8 mouse cellular contexts compared by ENCODE assay signal in the genomic region with DNA sequence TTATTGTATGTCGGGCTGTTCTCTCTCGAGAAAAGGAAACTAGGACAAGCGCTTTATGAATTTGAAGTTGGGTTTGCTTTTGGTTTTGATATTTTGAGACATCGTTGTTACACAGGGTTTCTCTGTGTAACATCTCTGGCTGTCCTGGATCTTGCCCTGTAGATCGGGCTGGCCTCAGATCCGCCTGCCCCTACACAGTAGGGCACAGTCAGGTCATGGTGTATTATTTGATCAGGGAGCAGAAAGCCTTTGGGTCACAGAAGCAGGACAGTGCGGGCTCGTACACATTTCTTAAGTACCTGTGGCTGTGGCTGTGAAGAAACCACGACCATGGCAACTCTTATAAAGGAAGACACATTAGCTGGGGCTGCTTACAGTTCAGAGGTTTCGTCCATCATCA. TPM values are rescaled to one million over a fixed set of nuclear protein-coding genes. Genes with fewer than 3 reads are reported as not detected.
DNase-seq lines count a peak whose midpoint lies in the region; ATAC-seq and TF ChIP-seq lines count a peak whose summit lies in the region.

No protein-coding gene starts in this region.

- no peaks in the 10 kb centered on the region for H3K9me3 ChIP-seq in CH12.LX (replicated peaks; ENCODE audit: low read length)
- H3K9me3 ChIP-seq in forebrain, embryonic 15.5 days: no peaks in the 10 kb centered on the region
- no peaks in the 10 kb centered on the region for H3K9me3 ChIP-seq in liver, embryonic 16.5 days (replicated peaks; ENCODE audit: control insufficient read depth, low read length)

- peak; percentile 80 for DNase-seq in heart, adult 11 months
- DNase-seq in heart, adult 9 months (ENCODE audit: low spot score in 2 of 2): no peak
- DNase-seq in CH12.LX (ENCODE audit: extremely low read depth): no peak
- no peak for DNase-seq in T-cell, adult 2 months (ENCODE audit: low spot score)
- no peak for DNase-seq in layer of hippocampus, adult 9-10 months (ENCODE audit: low spot score)
- no peak for DNase-seq in thymus, postnatal 14 days

- no peak for TF ChIP-seq POLR2A in CH12.LX (IDR thresholded peaks at IDR 0.05; ENCODE audit: low read depth, low read length)

- H3K9ac ChIP-seq in CH12.LX (ENCODE audit: insufficient read depth, low read depth): peak overlapping the region; percentile 73
- peak overlapping the region; percentile 83 for H3K9ac ChIP-seq in forebrain, embryonic 15.5 days (replicated peaks)
- H3K9ac ChIP-seq in liver, embryonic 16.5 days (ENCODE audit: low read depth, low read length): peak overlapping the region; percentile 86

- in situ Hi-C loops in CH12.LX (cut with MboI; ENCODE audit: low pct_ligation_motif_present, low pct_unique_long_range_greater_than_20kb, low sequenced_read_pairs): no loop called here

- TF ChIP-seq RAD21 in CH12.LX (IDR thresholded peaks at IDR 0.05; ENCODE audit: low read depth, low read length): no peak

- TF ChIP-seq CTCF in CH12.LX (conservative IDR thresholded peaks at IDR 0.05 in 1 of 2, IDR thresholded peaks at IDR 0.05 in 1 of 2; ENCODE audit: low read depth in 2 of 2, low read length in 2 of 2): no peak

- peaks cover 16% of the 10 kb centered on the region for H3K79me2 ChIP-seq in CH12.LX (replicated peaks; ENCODE audit: control insufficient read depth, extremely low read depth, insufficient read depth, poor library complexity, severe bottlenecking)

- no peak overlapping the region for H3K27ac ChIP-seq in CH12.LX (ENCODE audit: insufficient read depth, low read depth)
- H3K27ac ChIP-seq in forebrain, embryonic 15.5 days (replicated peaks): no peak overlapping the region
- peak overlapping the region; percentile 71 for H3K27ac ChIP-seq in liver, embryonic 16.5 days (ENCODE audit: low read length)

- ATAC-seq in forebrain, embryonic 15.5 days (replicated peaks): no peak
- peak; percentile 27; the same call in 1 of the 2 replicates for ATAC-seq in liver, embryonic 16.5 days (ENCODE audit: low read depth)

- peaks cover 2 to 28% of the 10 kb centered on the region in 2 experiments; a peak in 2 of 4 replicates for H3K4me1 ChIP-seq in CH12.LX (ENCODE audit: control insufficient read depth in 1 of 2, insufficient read depth in 2 of 2)
- peaks cover 27% of the 10 kb centered on the region for H3K4me1 ChIP-seq in forebrain, embryonic 15.5 days
- H3K4me1 ChIP-seq in liver, embryonic 16.5 days (ENCODE audit: control insufficient read depth, low read depth, low read length): peaks cover 8% of the 10 kb centered on the region

- H3K36me3 ChIP-seq in CH12.LX (replicated peaks in 1 of 2; ENCODE audit: control insufficient read depth in 1 of 2, insufficient read depth in 1 of 2, low read length in 1 of 2): peaks cover 26 to 38% of the 10 kb centered on the region in 2 experiments
- H3K36me3 ChIP-seq in forebrain, embryonic 15.5 days: peaks cover 34% of the 10 kb centered on the region
- peaks cover 8% of the 10 kb centered on the region for H3K36me3 ChIP-seq in liver, embryonic 16.5 days (ENCODE audit: control insufficient read depth, insufficient read depth)

- TF ChIP-seq EP300 in CH12.LX (IDR thresholded peaks at IDR 0.05; ENCODE audit: low read length): no peak

- dilution Hi-C loops in CH12.LX (cut with MboI; ENCODE audit: extremely low pct_ligation_motif_present, extremely low pct_unique_long_range_greater_than_20kb, low sequenced_read_pairs): no loop called here

- peak overlapping the region; percentile 70 to 91 (median 82) for H3K4me3 ChIP-seq in CH12.LX (replicated peaks in 1 of 3; ENCODE audit: low read depth in 2 of 3, low read length in 2 of 3, poor library complexity in 1 of 3)
- peak overlapping the region; percentile 83 for H3K4me3 ChIP-seq in forebrain, embryonic 15.5 days
- peak overlapping the region; percentile 91 for H3K4me3 ChIP-seq in liver, embryonic 16.5 days (ENCODE audit: low read depth, low read length)

- H3K4me2 ChIP-seq in CH12.LX (ENCODE audit: insufficient read depth, low read depth, poor library complexity, severe bottlenecking): peak overlapping the region; percentile 55
- H3K4me2 ChIP-seq in forebrain, embryonic 15.5 days (replicated peaks): peak overlapping the region; percentile 85
- H3K4me2 ChIP-seq in liver, embryonic 16.5 days (ENCODE audit: low read depth, low read length): peak overlapping the region; percentile 76

- 29% methylated on average over 10 of the region's 10 CpGs for WGBS in forebrain, embryonic 15.5 days
- 19% methylated on average over 10 of the region's 10 CpGs for WGBS in liver, embryonic 16.5 days (ENCODE audit: insufficient replicate concordance)

- H3K27me3 ChIP-seq in CH12.LX (replicated peaks): no peaks in the 10 kb centered on the region
- H3K27me3 ChIP-seq in forebrain, embryonic 15.5 days: no peaks in the 10 kb centered on the region
- no peaks in the 10 kb centered on the region for H3K27me3 ChIP-seq in liver, embryonic 16.5 days (ENCODE audit: control insufficient read depth, insufficient read depth, low read depth, low read length)

TF ChIP-seq in CH12.LX, 34 proteins besides CTCF, POLR2A, EP300 and RAD21:
- TF ChIP-seq KAT2A (IDR thresholded peaks at IDR 0.05; ENCODE audit: insufficient replicate concordance, low read length) (no peak), SMC3 (IDR thresholded peaks at IDR 0.05; ENCODE audit: low read depth, low read length) (no peak), MXI1 (IDR thresholded peaks at IDR 0.05; ENCODE audit: low read depth, low read length) (no peak; the same call in 1 of the 2 replicates), ETS1 (conservative IDR thresholded peaks at IDR 0.05; ENCODE audit: low read depth, low read length) (no peak), HCFC1 (IDR thresholded peaks at IDR 0.05; ENCODE audit: low read depth, low read length) (no peak), USF2 (conservative IDR thresholded peaks at IDR 0.05; ENCODE audit: low read depth, low read length) (no peak), ELF1 (IDR thresholded peaks at IDR 0.05; ENCODE audit: low read depth, low read length) (no peak), MAZ (IDR thresholded peaks at IDR 0.05; ENCODE audit: low read depth, low read length) (no peak), JUND (conservative IDR thresholded peaks at IDR 0.05; ENCODE audit: low read depth, low read length) (no peak)

RNA-seq across cellular contexts. Expression of gene Pmpcb, which starts 0.7 kb away (rescaled TPM):
- total RNA-seq in CH12.LX (2012; rRNA removed): 113 and 121 TPM in 2 replicates
- 166 and 184 TPM in 2 replicates for total RNA-seq in CH12.LX (2014; rRNA removed)
- 123 and 165 TPM in 2 replicates for polyA plus RNA-seq in CH12.LX (2012; ENCODE audit: insufficient read length, low read depth)
- polyA plus RNA-seq in forebrain, embryonic 15.5 days (2015; fragmentation: Nextera tagmentation; extraction: Ambion mirVana): 85.3 and 89.1 TPM in 2 replicates
- polyA plus RNA-seq in liver, embryonic 16.5 days (2015; fragmentation: Nextera tagmentation; extraction: Ambion mirVana): 38.4 and 42.4 TPM in 2 replicates

RNA-seq across cellular contexts. Expression of gene Napepld, which starts 36.4 kb away (rescaled TPM):
- 1.3 and 1.7 TPM in 2 replicates for total RNA-seq in CH12.LX (2012; rRNA removed)
- total RNA-seq in CH12.LX (2014; rRNA removed): 1.5 and 1.6 TPM in 2 replicates
- polyA plus RNA-seq in CH12.LX (2012; ENCODE audit: insufficient read length, low read depth): 1.8 TPM in 2 replicates
- 3.9 and 4.2 TPM in 2 replicates for polyA plus RNA-seq in forebrain, embryonic 15.5 days (2015; fragmentation: Nextera tagmentation; extraction: Ambion mirVana)
- 0.93 and 1.1 TPM in 2 replicates for polyA plus RNA-seq in liver, embryonic 16.5 days (2015; fragmentation: Nextera tagmentation; extraction: Ambion mirVana)

RNA-seq across cellular contexts. Expression of gene Dnajc2, which starts 47.4 kb away (rescaled TPM):
- total RNA-seq in CH12.LX (2012; rRNA removed) (79.2 and 98.5 TPM in 2 replicates), CH12.LX (2014; rRNA removed) (138 and 151 TPM in 2 replicates)
- polyA plus RNA-seq in CH12.LX (2012; ENCODE audit: insufficient read length, low read depth): 242 and 268 TPM in 2 replicates
- 69.2 and 72.3 TPM in 2 replicates for polyA plus RNA-seq in forebrain, embryonic 15.5 days (2015; fragmentation: Nextera tagmentation; extraction: Ambion mirVana)
- 17.5 and 20.8 TPM in 2 replicates for polyA plus RNA-seq in liver, embryonic 16.5 days (2015; fragmentation: Nextera tagmentation; extraction: Ambion mirVana)

RNA-seq across cellular contexts. Expression of gene Psmc2, which starts 47.5 kb away (rescaled TPM):
- 115 and 161 TPM in 2 replicates for total RNA-seq in CH12.LX (2012; rRNA removed)
- 87.4 and 90.1 TPM in 2 replicates for total RNA-seq in CH12.LX (2014; rRNA removed)
- polyA plus RNA-seq in CH12.LX (2012; ENCODE audit: insufficient read length, low read depth): 208 and 232 TPM in 2 replicates
- polyA plus RNA-seq in forebrain, embryonic 15.5 days (2015; fragmentation: Nextera tagmentation; extraction: Ambion mirVana): 178 and 186 TPM in 2 replicates
- polyA plus RNA-seq in liver, embryonic 16.5 days (2015; fragmentation: Nextera tagmentation; extraction: Ambion mirVana): 95.5 and 113 TPM in 2 replicates
